Mouse (Mus musculus) gastrocnemius, postnatal 4 days (tissue): ENCODE measurements around the gene Mrpl58. TPM values are rescaled to one million over a fixed set of nuclear protein-coding genes. Genes with fewer than 3 reads are reported as not detected.

Source experiments
- DNase-seq, 2 experiments: peaks; one replicate each; pipeline ENCODE4 v3.0.0; 2021 to 2022; ENCODE audit warnings: low spot score in 2 of 2, mixed read lengths in 2 of 2
- long read RNA-seq, 2 experiments: library from polyadenylated mRNA; stranded (forward); transcript quantifications; one replicate each; pipeline ENCODE4 v2.0.0; 2021
- total RNA-seq, 2 experiments: library from RNA; stranded (reverse); gene quantifications; 2 replicates each; pipeline ENCODE4 v1.2.3; 2021

Mrpl58 gene
- total RNA-seq, result 10 to 100 TPM; 89.6 to 94.0 TPM
- long read RNA-seq, experiment 1, transcript Mrpl58-209 (6 exons, 2,596 nt), result major isoform, 50 of 65 reads
- long read RNA-seq, experiment 1, transcript Mrpl58-202 (6 exons, 749 nt), result minor isoform, 12 of 65 reads
- long read RNA-seq, experiment 1, partial matches to known transcripts, result 1 of 65 reads
- long read RNA-seq, experiment 1, other reads (novel, unspliced or antisense), result 1 of 65 reads
- long read RNA-seq, experiment 2, transcript Mrpl58-209 (6 exons, 2,596 nt), result major isoform, 34 of 42 reads
- long read RNA-seq, experiment 2, partial matches to known transcripts, result 0 of 42 reads
- long read RNA-seq, experiment 2, other reads (novel, unspliced or antisense), result 5 of 42 reads

DNA sequence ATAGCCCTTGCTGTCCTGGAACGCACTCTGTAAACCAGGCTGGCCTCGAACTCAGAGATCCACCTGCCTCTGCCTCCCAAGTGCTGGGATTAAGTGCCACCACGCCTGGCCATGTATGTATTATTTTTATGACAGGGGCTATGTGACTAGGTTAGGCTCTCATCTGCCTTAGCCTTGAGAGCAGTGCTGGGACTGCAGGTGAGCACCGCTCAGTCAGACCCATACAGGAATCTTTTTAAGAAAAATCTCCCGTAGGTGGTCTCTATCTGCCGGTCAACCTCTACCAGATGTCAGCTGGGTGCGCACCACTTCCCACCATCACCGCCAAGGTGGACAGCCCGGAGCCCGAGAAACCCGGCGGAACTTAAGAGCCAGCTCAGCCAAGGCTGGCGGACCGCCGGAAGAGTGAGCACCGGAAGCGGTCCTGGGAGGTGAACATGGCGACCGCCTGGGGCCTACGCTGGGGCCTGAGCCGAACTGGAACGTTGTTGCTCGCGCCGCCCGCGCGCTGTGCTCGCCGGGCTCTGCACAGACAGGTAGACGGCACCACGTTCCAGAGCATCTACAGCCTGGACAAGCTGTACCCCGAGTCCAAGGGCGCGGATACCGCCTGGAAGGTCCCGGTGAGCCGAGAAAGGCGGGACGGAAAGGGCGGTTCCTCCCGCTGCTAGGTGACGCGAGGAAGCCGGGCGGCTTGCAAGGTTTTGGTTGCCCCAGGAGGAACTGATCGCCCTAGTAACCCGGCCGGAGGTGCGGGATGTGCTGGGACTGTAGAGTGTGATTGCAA, at the start of gene Mrpl58:
Gene Mrpl58 (plus strand): TSS at position 415 of the 787 bp plus-strand sequence.
- peak; percentile 78 to 86 for DNase-seq

- DNase-seq, result peak; percentile 51 to 66
These were observed 49.4 kb upstream of the Mrpl58 start for GRCm38 (mm10) chr11:115354183-115354582.

GRCm38 (mm10) chr11:115358468-115358867, 45.1 kb upstream of the Mrpl58 start:
- DNase-seq, result peak in 1 of 2 experiments; percentile 72

DNA sequence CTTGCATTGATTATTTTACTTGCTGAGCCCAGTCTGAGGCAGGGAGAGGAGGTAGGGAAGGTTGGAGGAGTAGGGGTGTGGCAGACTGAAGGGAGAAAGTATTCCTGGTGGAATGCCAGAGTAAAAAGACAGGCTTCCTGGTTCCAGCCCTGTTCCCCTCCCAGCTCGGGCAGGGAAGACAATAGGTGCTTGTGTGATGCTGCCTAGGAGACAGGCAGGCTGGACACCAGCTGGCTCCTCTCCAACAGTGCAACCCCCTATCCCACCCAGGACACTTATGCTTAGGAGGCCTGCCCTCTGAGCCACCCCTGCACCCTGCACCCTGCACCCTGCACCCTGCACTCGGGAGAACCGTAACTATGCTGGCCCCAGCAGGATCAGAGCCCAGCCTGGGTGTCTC, 44.3 kb upstream of the Mrpl58 start:
- no peak for DNase-seq

GRCm38 (mm10) chr11:115359726-115360125, 43.8 kb upstream of the Mrpl58 start:
- no peak for DNase-seq

GRCm38 (mm10) chr11:115364136-115364535, 39.4 kb upstream of the Mrpl58 start:
- DNase-seq, result no peak

- DNase-seq, result no peak
These were observed 37.4 kb upstream of the Mrpl58 start for GRCm38 (mm10) chr11:115366039-115366705.

- no peak for DNase-seq
These were observed 36.7 kb upstream of the Mrpl58 start for GRCm38 (mm10) chr11:115366706-115367394.

- peak in 1 of 2 experiments; percentile 67 for DNase-seq
These were observed 36.1 kb upstream of the Mrpl58 start, which contains the start of gene Hid1 for GRCm38 (mm10) chr11:115367395-115367944. Hid1 (minus strand) TSS chr11:115367756.

- no peak for DNase-seq
These were observed 33.2 kb upstream of the Mrpl58 start for GRCm38 (mm10) chr11:115370368-115370767.

GRCm38 (mm10) chr11:115371354-115371753, 32.2 kb upstream of the Mrpl58 start:
- no peak for DNase-seq

GRCm38 (mm10) chr11:115372015-115372414, 31.5 kb upstream of the Mrpl58 start:
- no peak for DNase-seq

- no peak for DNase-seq
These were observed 30.8 kb upstream of the Mrpl58 start for GRCm38 (mm10) chr11:115372737-115373136.

- DNase-seq, result peak in 1 of 2 experiments; percentile 75
These were observed 29.5 kb upstream of the Mrpl58 start for GRCm38 (mm10) chr11:115373805-115374694.

DNA sequence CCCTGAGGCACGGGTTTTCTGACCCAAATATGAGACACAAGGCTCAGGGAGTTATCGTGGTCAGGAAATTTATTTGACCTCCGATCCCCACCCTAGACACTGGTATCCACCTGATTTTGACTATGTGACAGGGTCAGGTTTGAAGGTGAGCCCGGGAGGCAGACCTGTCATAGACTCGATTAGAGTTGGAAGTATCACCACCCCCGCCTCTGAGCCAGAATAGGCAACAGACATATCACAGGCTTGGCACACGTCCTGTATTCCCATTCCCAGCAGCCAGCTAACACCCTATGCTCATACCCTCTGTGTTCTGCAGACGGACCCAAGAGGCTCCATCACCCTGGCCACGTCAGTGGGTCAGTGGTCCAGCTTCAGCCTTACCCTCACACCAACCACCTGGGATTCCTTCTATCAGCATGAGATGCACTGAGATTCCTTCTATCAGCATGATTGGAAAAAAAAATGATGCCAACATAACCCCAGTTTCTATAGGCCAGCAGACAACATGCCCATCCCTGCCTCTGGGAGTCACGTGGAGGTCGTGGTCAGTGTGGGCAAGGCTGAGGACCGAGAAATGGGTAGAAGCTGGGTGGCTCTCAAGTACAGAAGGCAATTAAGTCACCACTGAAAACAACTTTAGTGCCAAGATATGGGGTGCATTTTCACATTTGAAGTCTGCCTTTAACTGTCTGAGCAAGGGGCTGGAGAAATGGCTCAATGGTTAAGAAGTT, 28.7 kb upstream of the Mrpl58 start:
- DNase-seq, result no peak

- DNase-seq, result no peak
These were observed 26.8 kb upstream of the Mrpl58 start for GRCm38 (mm10) chr11:115376722-115377121.

DNA sequence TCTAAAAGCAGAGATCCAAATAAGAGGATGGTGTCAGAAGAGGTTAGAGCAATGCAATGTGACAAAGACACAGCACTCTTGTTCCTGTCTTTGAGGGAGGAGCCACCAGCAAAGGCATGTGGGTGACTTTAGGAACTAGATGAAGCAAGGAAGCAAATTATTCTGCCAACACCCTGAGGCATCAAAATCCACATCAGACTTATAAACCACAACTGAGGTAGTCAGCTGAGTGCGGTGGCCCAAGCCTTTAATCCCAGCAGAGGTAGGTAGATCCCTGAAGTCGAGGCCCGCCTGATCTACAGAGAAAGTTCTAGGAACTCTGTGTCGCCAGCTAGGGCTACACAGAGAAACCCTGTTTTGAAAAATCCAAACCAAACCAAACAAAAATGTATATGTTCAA, 26.3 kb upstream of the Mrpl58 start:
- no peak for DNase-seq

GRCm38 (mm10) chr11:115377854-115378253, 25.7 kb upstream of the Mrpl58 start:
- DNase-seq, result no peak

DNA sequence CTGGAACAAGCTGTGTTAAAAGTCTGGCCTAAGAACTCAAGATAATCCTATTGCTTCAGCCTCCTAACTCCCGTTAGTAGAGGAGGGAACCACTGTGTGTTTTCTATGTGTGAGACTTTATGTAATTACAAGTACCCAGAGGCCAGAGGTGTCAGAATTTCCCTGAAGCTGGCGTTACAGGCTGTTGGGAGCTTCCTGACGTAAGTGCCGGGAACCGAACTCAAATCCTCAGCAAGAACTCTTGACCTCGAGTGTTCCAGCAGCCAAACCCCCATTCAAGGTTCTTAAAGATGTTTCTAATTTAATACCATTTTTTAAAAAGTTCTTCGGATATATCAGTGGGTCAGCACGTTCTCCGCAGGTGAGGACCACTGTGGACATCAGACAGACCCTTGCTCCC, 22.3 kb upstream of the Mrpl58 start:
- DNase-seq, result no peak
